In the genomic region with DNA sequence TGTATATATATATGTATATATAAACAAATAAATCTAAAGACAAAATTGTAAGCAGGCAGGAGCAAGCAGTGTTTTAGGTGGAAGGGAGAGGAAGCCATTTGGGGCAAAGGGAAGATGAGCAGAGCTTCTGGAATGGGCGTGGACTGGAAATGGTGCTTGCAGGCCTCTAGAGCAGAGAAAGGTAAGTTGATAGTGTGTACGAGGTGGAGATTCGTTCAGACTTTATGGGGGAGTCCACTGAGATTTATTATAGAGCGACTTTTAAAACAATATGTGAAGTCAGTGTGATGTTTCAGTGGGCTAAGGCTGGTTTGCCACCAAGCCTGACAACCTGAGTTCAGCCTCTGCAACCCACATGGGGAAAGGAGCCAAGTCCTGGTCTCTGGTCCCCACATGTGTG, we compare ENCODE assay signal across 33 mouse cellular contexts.
"Had no signal": no experiment of that assay in that cellular context is flagged by ENCODE, and none has a peak within 500 bp of the region (broad histone marks: within the 10 kb centered on the region; RNA-seq: fewer than 3 reads in every experiment).

No protein-coding gene starts in this region.

- H3K36me3 ChIP-seq: heart, embryonic 10.5 days; heart, embryonic 13.5 days; heart, embryonic 15.5 days; hindbrain, embryonic 12.5 days; hindbrain, embryonic 13.5 days; hindbrain, embryonic 15.5 days; intestine, embryonic 15.5 days had no signal

- H3K4me2 ChIP-seq: heart, embryonic 11.5 days; heart, embryonic 12.5 days; heart, embryonic 13.5 days; heart, embryonic 15.5 days; hindbrain, embryonic 12.5 days; hindbrain, embryonic 13.5 days; hindbrain, embryonic 14.5 days; hindbrain, embryonic 15.5 days; intestine, embryonic 15.5 days; kidney, embryonic 15.5 days had no signal

- H3K27ac ChIP-seq: heart, adult 2 months; heart, embryonic 10.5 days; heart, embryonic 13.5 days; heart, embryonic 15.5 days; hindbrain, embryonic 10.5 days; hindbrain, embryonic 12.5 days; hindbrain, embryonic 13.5 days; hindbrain, embryonic 14.5 days; hindbrain, embryonic 15.5 days; hindbrain, postnatal 0 days; intestine, embryonic 15.5 days; kidney, embryonic 15.5 days; layer of hippocampus, adult 2 months; left cerebral cortex, adult 2 months had no signal

- H3K9ac ChIP-seq: heart, embryonic 12.5 days; heart, embryonic 13.5 days; heart, embryonic 15.5 days; hindbrain, embryonic 12.5 days; hindbrain, embryonic 13.5 days; hindbrain, embryonic 14.5 days; hindbrain, embryonic 15.5 days; intestine, embryonic 15.5 days; kidney, embryonic 15.5 days had no signal

- DNase-seq: heart, adult 2 months; heart, postnatal 10 days; heart, postnatal 14 days; heart, postnatal 36 days; heart, postnatal 4 days; kidney, adult 18-20 months; kidney, adult 2 months; kidney, postnatal 10 days; kidney, postnatal 14 days; kidney, postnatal 25 days; kidney, postnatal 36 days; kidney, postnatal 4 days; layer of hippocampus, adult 9-11 months; layer of hippocampus, postnatal 36 days had no signal

- H3K9me3 ChIP-seq: heart, embryonic 10.5 days; heart, embryonic 12.5 days; heart, embryonic 13.5 days; heart, embryonic 15.5 days; hindbrain, embryonic 10.5 days; hindbrain, embryonic 12.5 days; hindbrain, embryonic 13.5 days; hindbrain, embryonic 15.5 days; intestine, embryonic 15.5 days; kidney, embryonic 15.5 days had no signal

- H3K4me3 ChIP-seq: heart, adult 2 months; heart, embryonic 10.5 days; heart, embryonic 12.5 days; heart, embryonic 13.5 days; heart, embryonic 15.5 days; hindbrain, embryonic 10.5 days; hindbrain, embryonic 12.5 days; hindbrain, embryonic 13.5 days; hindbrain, embryonic 15.5 days; intestine, embryonic 15.5 days; kidney, embryonic 15.5 days; layer of hippocampus, adult 2 months; left cerebral cortex, adult 2 months had no signal

- ATAC-seq: hindbrain, embryonic 16.5 days; hindbrain, postnatal 0 days; inflammation-experienced regulatory T-cells, adult 6 months; intestine, embryonic 15.5 days; intestine, embryonic 16.5 days; intestine, postnatal 0 days had no signal

- H3K27me3 ChIP-seq: heart, embryonic 12.5 days; heart, embryonic 13.5 days; heart, embryonic 15.5 days; hindbrain, embryonic 12.5 days; hindbrain, embryonic 13.5 days; hindbrain, embryonic 15.5 days; intestine, embryonic 15.5 days; kidney, embryonic 15.5 days had no signal
